Mouse (Mus musculus) hematopoietic stem cell, adult 5-6 weeks (primary cell): ENCODE measurements around the gene Trnt1. TPM values are rescaled to one million over a fixed set of nuclear protein-coding genes. Genes with fewer than 3 reads are reported as not detected.

Source experiments
- ATAC-seq, 2 experiments: fragments of 125-278 bp in 1 of 2; replicated peaks in 1 of 2; 2 replicates each; pipeline ENCODE4 v1.8.0; 2016 to 2017; ENCODE audit warnings: inconsistent platforms in 2 of 2, mild to moderate bottlenecking in 2 of 2, moderate number of reproducible peaks in 2 of 2, low read depth in 1 of 2, moderate TSS enrichment in 1 of 2; ENCODE audit not compliant: low FRiP score in 2 of 2, poor library complexity in 2 of 2, severe bottlenecking in 2 of 2, insufficient read depth in 1 of 2, low TSS enrichment in 1 of 2
- total RNA-seq: library from RNA; stranded (forward); fragments of 172-1452, 232-1000 nt; gene quantifications from 2 replicates; pipeline ENCODE4 v1.2.3, GENCODE M21; 2017

Trnt1 gene
- 80.5 and 105 TPM in 2 replicates for total RNA-seq

- ATAC-seq = peak; percentile 98 to 100
These were observed at the start of gene Trnt1 for GRCm38 (mm10) chr6:106768640-106769289. TSS of gene Trnt1 (plus strand) at chr6:106769120.

- ATAC-seq = peak; percentile 26 to 48; a peak in 2 of 4 replicates
These were observed 43.3 kb upstream of the Trnt1 start for GRCm38 (mm10) chr6:106725642-106726041.

- ATAC-seq = peak; percentile 74 to 77
These were observed 42.8 kb upstream of the Trnt1 start for GRCm38 (mm10) chr6:106726078-106726477.

- ATAC-seq = peak in 1 of 2 experiments; percentile 22; a peak in 1 of 4 replicates
These were observed 41.2 kb upstream of the Trnt1 start for GRCm38 (mm10) chr6:106727703-106728102.

- ATAC-seq = no peak
These were observed 39.1 kb upstream of the Trnt1 start for GRCm38 (mm10) chr6:106729682-106730314.

- peak in 1 of 2 experiments; percentile 42; a peak in 3 of 4 replicates for ATAC-seq
These were observed 36.4 kb upstream of the Trnt1 start for GRCm38 (mm10) chr6:106732563-106732962.

GRCm38 (mm10) chr6:106738229-106738628 lies 30.7 kb upstream of the Trnt1 start:
- ATAC-seq = no peak

- no peak for ATAC-seq
These were observed 28.6 kb upstream of the Trnt1 start for GRCm38 (mm10) chr6:106740244-106740825.

GRCm38 (mm10) chr6:106743556-106744233 lies 25.2 kb upstream of the Trnt1 start:
- ATAC-seq = peak; percentile 45 to 78; a peak in 3 of 4 replicates

- ATAC-seq = no peak
These were observed 23.1 kb upstream of the Trnt1 start for GRCm38 (mm10) chr6:106745673-106746394.

- no peak for ATAC-seq
These were observed 21.7 kb upstream of the Trnt1 start for GRCm38 (mm10) chr6:106747251-106747650.

GRCm38 (mm10) chr6:106747804-106748203 lies 21.1 kb upstream of the Trnt1 start:
- no peak for ATAC-seq

GRCm38 (mm10) chr6:106748887-106749388 lies 20.0 kb upstream of the Trnt1 start, which contains the start of gene Il5ra:
TSS of gene Il5ra (minus strand) at chr6:106749037.
- peak; percentile 45 to 52; a peak in 1 of 4 replicates for ATAC-seq

- ATAC-seq = peak; percentile 29 to 62; a peak in 3 of 4 replicates
These were observed 18.6 kb upstream of the Trnt1 start for GRCm38 (mm10) chr6:106750291-106750690.

GRCm38 (mm10) chr6:106758299-106758698 lies 10.6 kb upstream of the Trnt1 start:
- ATAC-seq = no peak

GRCm38 (mm10) chr6:106760473-106761218 lies 8.3 kb upstream of the Trnt1 start:
- peak in 1 of 2 experiments; percentile 36; a peak in 1 of 4 replicates for ATAC-seq
